Mouse (Mus musculus) cerebellum, postnatal 4 days (tissue): ENCODE measurements around the gene Polrmt.

ENCODE experiments used
- DNase-seq, 2 experiments: peaks; one replicate each; pipeline ENCODE4 v3.0.0; 2022; ENCODE audit warnings: low spot score in 2 of 2, mixed read lengths in 1 of 2

The Polrmt gene

GRCm38 (mm10) chr10:79688720-79689119 is 57.7 kb downstream of the Polrmt start, which contains the start of gene Gzmm:
Gene Gzmm, plus strand, starts transcription at chr10:79689020.
- DNase-seq, result no peak

- no peak for DNase-seq
Observed at GRCm38 (mm10) chr10:79687513-79687912, 58.9 kb downstream of the Polrmt start.

GRCm38 (mm10) chr10:79686691-79687090 is 59.7 kb downstream of the Polrmt start:
- DNase-seq, result no peak

GRCm38 (mm10) chr10:79686219-79686618 is 60.2 kb downstream of the Polrmt start:
- no peak for DNase-seq
